Comparison of ENCODE assay signal across 8 mouse cellular contexts in the genomic region with DNA sequence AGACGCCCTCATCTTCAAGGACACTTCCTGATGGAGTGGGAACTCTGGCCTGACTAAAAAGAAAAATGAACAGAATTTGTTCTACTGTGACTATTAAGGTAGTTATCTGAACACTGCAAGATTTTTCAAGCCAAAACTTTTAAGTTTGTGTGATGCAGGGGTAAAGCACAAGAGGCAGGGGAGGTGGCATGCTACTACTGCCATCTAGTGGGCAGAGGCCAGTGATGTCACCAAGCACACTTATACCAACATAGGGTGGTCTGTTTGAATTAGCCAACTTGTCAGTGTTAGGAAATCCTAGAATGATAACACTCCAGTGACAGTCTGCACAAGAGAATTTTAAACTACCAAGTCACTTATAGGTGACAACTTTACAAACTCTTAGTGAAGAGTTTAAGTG. TPM values are rescaled to one million over a fixed set of nuclear protein-coding genes. Genes with fewer than 3 reads are reported as not detected.
A peak's percentile ranks its signal among the peaks of the same experiment; 100 is the strongest.
DNase-seq lines count a peak whose midpoint lies in the region; ATAC-seq lines count a peak whose summit lies in the region.

No protein-coding gene starts in this region.

- H3K4me3 ChIP-seq in midbrain, embryonic 11.5 days (ENCODE audit: low read depth, low read length): no peak overlapping the region
- H3K4me3 ChIP-seq in midbrain, embryonic 13.5 days (replicated peaks): no peak overlapping the region
- H3K4me3 ChIP-seq in hindbrain, embryonic 14.5 days (replicated peaks; ENCODE audit: low read length): no peak overlapping the region

- H3K9me3 ChIP-seq in midbrain, embryonic 11.5 days (ENCODE audit: control insufficient read depth, low read length): no peaks in the 10 kb centered on the region
- H3K9me3 ChIP-seq in midbrain, embryonic 13.5 days: no peaks in the 10 kb centered on the region
- H3K9me3 ChIP-seq in hindbrain, embryonic 14.5 days (ENCODE audit: control insufficient read depth, low read length): no peaks in the 10 kb centered on the region

- no peak overlapping the region for H3K9ac ChIP-seq in midbrain, embryonic 11.5 days (ENCODE audit: low read length)
- H3K9ac ChIP-seq in midbrain, embryonic 13.5 days (replicated peaks): no peak overlapping the region
- no peak overlapping the region for H3K9ac ChIP-seq in hindbrain, embryonic 14.5 days

- no peak overlapping the region for H3K27ac ChIP-seq in midbrain, embryonic 11.5 days (ENCODE audit: low read depth, low read length)
- H3K27ac ChIP-seq in midbrain, embryonic 13.5 days: no peak overlapping the region
- H3K27ac ChIP-seq in hindbrain, embryonic 14.5 days: no peak overlapping the region

- H3K27me3 ChIP-seq in midbrain, embryonic 11.5 days (ENCODE audit: control insufficient read depth, insufficient read depth, low read length): no peaks in the 10 kb centered on the region
- no peaks in the 10 kb centered on the region for H3K27me3 ChIP-seq in midbrain, embryonic 13.5 days
- no peaks in the 10 kb centered on the region for H3K27me3 ChIP-seq in hindbrain, embryonic 14.5 days (ENCODE audit: control insufficient read depth, insufficient read depth, low read length)

- 96% methylated on average over 1 of the region's 1 CpGs for WGBS in midbrain, embryonic 11.5 days
- WGBS in midbrain, embryonic 13.5 days: 86% methylated on average over 1 of the region's 1 CpGs
- WGBS in hindbrain, embryonic 14.5 days: 97% methylated on average over 1 of the region's 1 CpGs

- H3K4me2 ChIP-seq in midbrain, embryonic 11.5 days: no peak overlapping the region
- H3K4me2 ChIP-seq in midbrain, embryonic 13.5 days (replicated peaks): no peak overlapping the region
- H3K4me2 ChIP-seq in hindbrain, embryonic 14.5 days (replicated peaks): no peak overlapping the region

- peak; percentile 39 to 49 for DNase-seq in cerebellum, adult 18-20 months
- DNase-seq in cerebellum, adult 11-12 months: no peak
- peak; percentile 88 for DNase-seq in midbrain, embryonic 11.5 days (ENCODE audit: low spot score, missing footprints)
- DNase-seq in cerebellum, adult 8-10 months: peak; percentile 38
- DNase-seq in hindbrain, embryonic 14.5 days (ENCODE audit: low spot score): peak; percentile 77
- peak; percentile 14 to 35 for DNase-seq in lung, adult 18-20 months
- DNase-seq in retina, postnatal 7 days (ENCODE audit: low read depth, low spot score): peak; percentile 46

- peaks cover 26% of the 10 kb centered on the region for H3K36me3 ChIP-seq in midbrain, embryonic 11.5 days (ENCODE audit: control insufficient read depth, insufficient read depth, low read length)
- peaks cover 62% of the 10 kb centered on the region for H3K36me3 ChIP-seq in midbrain, embryonic 13.5 days
- peaks cover 75% of the 10 kb centered on the region for H3K36me3 ChIP-seq in hindbrain, embryonic 14.5 days (replicated peaks; ENCODE audit: control insufficient read depth, insufficient read depth)

- ATAC-seq in midbrain, embryonic 11.5 days (ENCODE audit: low FRiP score): no peak
- ATAC-seq in midbrain, embryonic 13.5 days: no peak
- ATAC-seq in hindbrain, embryonic 14.5 days (ENCODE audit: low FRiP score): no peak

- 0 out of 2 replicates have a peak, but pooled peaks cover under 1% of the 10 kb centered on the region for H3K4me1 ChIP-seq in midbrain, embryonic 11.5 days (ENCODE audit: control insufficient read depth, insufficient read depth, low read length)
- peaks cover 11% of the 10 kb centered on the region for H3K4me1 ChIP-seq in midbrain, embryonic 13.5 days (replicated peaks)
- H3K4me1 ChIP-seq in hindbrain, embryonic 14.5 days (replicated peaks; ENCODE audit: control insufficient read depth, insufficient read depth, low read length): peaks cover 8% of the 10 kb centered on the region; the same call in 1 of the 2 replicates

RNA-seq across cellular contexts. Expression of gene Snu13, which starts 6.7 kb away (rescaled TPM):
- polyA plus RNA-seq in midbrain, embryonic 11.5 days (2014; fragmentation: Nextera tagmentation; extraction: Ambion mirVana): 275 and 283 TPM in 2 replicates
- 222 and 230 TPM in 2 replicates for polyA plus RNA-seq in midbrain, embryonic 13.5 days (2015; fragmentation: Nextera tagmentation; extraction: Ambion mirVana)
- polyA plus RNA-seq in hindbrain, embryonic 14.5 days (2014; fragmentation: Nextera tagmentation; extraction: Ambion mirVana): 235 and 252 TPM in 2 replicates

RNA-seq across cellular contexts. Expression of gene Desi1, which starts 7.0 kb away (rescaled TPM):
- polyA plus RNA-seq in midbrain, embryonic 11.5 days (2014; fragmentation: Nextera tagmentation; extraction: Ambion mirVana): 33.7 and 37.8 TPM in 2 replicates
- polyA plus RNA-seq in midbrain, embryonic 13.5 days (2015; fragmentation: Nextera tagmentation; extraction: Ambion mirVana): 37.5 and 42.7 TPM in 2 replicates
- 53.2 and 61.3 TPM in 2 replicates for polyA plus RNA-seq in hindbrain, embryonic 14.5 days (2014; fragmentation: Nextera tagmentation; extraction: Ambion mirVana)

RNA-seq across cellular contexts. Expression of gene 4930407I10Rik, which starts 18.3 kb away (rescaled TPM):
- not detected in 2 replicates for polyA plus RNA-seq in midbrain, embryonic 11.5 days (2014; fragmentation: Nextera tagmentation; extraction: Ambion mirVana)
- not detected in 2 replicates for polyA plus RNA-seq in midbrain, embryonic 13.5 days (2015; fragmentation: Nextera tagmentation; extraction: Ambion mirVana)
- not detected in 2 replicates for polyA plus RNA-seq in hindbrain, embryonic 14.5 days (2014; fragmentation: Nextera tagmentation; extraction: Ambion mirVana)

RNA-seq across cellular contexts. Expression of gene Mei1, which starts 29.1 kb away (rescaled TPM):
- 0.04 TPM in 1 of 2 replicates, not detected in the other for polyA plus RNA-seq in midbrain, embryonic 11.5 days (2014; fragmentation: Nextera tagmentation; extraction: Ambion mirVana)
- 0.05 TPM in 1 of 2 replicates, not detected in the other for polyA plus RNA-seq in midbrain, embryonic 13.5 days (2015; fragmentation: Nextera tagmentation; extraction: Ambion mirVana)
- 0.08 and 0.09 TPM in 2 replicates for polyA plus RNA-seq in hindbrain, embryonic 14.5 days (2014; fragmentation: Nextera tagmentation; extraction: Ambion mirVana)

RNA-seq across cellular contexts. Expression of gene Xrcc6, which starts 53.0 kb away (rescaled TPM):
- polyA plus RNA-seq in midbrain, embryonic 11.5 days (2014; fragmentation: Nextera tagmentation; extraction: Ambion mirVana): 58.4 and 62.2 TPM in 2 replicates
- 42.8 and 46.0 TPM in 2 replicates for polyA plus RNA-seq in midbrain, embryonic 13.5 days (2015; fragmentation: Nextera tagmentation; extraction: Ambion mirVana)
- polyA plus RNA-seq in hindbrain, embryonic 14.5 days (2014; fragmentation: Nextera tagmentation; extraction: Ambion mirVana): 36.7 and 38.7 TPM in 2 replicates
